Mouse (Mus musculus): Measurements from ENCODE around the gene Rgs10. TPM values are rescaled to one million over a fixed set of nuclear protein-coding genes. Genes with fewer than 3 reads are reported as not detected.

Gene Rgs10
- polyA plus RNA-seq, 1 experiment, result 9.0 TPM

DNA sequence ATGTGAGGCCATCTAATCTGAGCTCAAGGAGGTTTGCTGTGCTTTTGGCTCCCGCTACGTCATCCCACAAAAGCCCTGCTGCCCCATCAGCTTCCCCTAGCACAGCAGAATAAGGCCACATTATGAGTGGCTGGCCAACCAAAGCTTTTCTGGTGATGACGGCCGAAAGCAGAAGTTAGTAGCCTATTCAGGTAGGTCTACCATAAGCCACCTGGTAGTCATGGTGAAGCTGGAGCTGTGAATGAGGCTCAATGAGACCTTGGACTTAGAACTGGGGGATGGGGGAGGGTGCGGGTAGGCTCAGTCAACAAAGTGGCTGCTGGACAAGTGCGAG, 36.1 kb downstream of the Rgs10 start:
- Histone ChIP-seq H3K36me3 (ENCODE audit: control insufficient read depth, insufficient read depth, low read length) (no peaks in the 10 kb centered on the region), H3K27me3 (ENCODE audit: control insufficient read depth, insufficient read depth, low read length) (no peaks in the 10 kb centered on the region), H3K4me1 (ENCODE audit: control insufficient read depth, insufficient read depth, insufficient read length, low read length) (peaks cover 6% of the 10 kb centered on the region; the same call in 1 of the 2 replicates), H3K4me3 (ENCODE audit: low read depth, low read length) (no peak overlapping the region), H3K27ac (ENCODE audit: insufficient read depth, low read depth, low read length) (0 out of 2 replicates have a peak overlapping the region, but pooled peaks have one; percentile 14)
- TF ChIP-seq POLR2A (IDR thresholded peaks at IDR 0.05; ENCODE audit: low read depth, low read length) (no peak), CTCF (IDR thresholded peaks at IDR 0.05; ENCODE audit: extremely low read depth, insufficient read length, insufficient replicate concordance, low read depth, low read length) (no peak)
- 89% methylated on average over 6 of the region's 6 CpGs for WGBS

DNA sequence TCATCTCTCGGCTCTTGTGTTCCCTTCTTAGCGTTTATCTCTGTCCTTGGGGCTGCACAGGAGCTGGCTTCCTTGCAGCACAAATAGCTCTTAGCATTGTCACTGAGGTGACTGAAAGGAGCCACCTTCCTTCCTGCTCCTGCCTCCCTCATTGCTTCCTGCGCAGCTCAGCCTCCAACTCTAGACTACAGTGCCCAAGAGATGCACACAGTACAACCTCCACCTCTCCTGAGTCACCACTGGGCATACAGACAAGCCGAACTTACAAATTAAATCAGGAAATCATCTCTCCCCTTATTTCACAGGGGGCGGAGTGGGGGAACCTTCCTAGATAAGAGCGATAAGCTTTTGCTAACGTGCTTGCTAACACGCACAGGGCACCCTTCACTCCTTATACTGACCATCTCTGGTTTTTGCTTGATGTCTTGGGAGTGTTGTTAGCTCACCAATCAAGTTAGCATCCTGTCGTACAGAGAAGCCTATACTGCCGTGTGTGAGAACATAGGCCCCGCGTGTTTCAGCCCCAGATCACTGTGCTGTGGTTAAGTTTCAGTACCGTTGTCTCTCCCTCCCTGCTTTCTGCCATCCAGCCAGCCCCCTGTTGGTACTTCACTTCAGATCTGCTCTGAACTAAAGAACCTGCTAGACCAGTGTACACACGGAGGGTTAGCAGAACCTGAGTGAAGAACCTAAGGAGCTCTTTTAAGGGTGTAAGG, 36.6 kb downstream of the Rgs10 start:
- H3K27me3 ChIP-seq (ENCODE audit: control insufficient read depth, insufficient read depth, low read length), result no peaks in the 10 kb centered on the region
- TF ChIP-seq POLR2A (IDR thresholded peaks at IDR 0.05; ENCODE audit: low read depth, low read length) (no peak), CTCF (IDR thresholded peaks at IDR 0.05; ENCODE audit: extremely low read depth, insufficient read length, insufficient replicate concordance, low read depth, low read length) (no peak)
- no peak overlapping the region for H3K4me3 ChIP-seq (ENCODE audit: low read depth, low read length)
- peak overlapping the region; percentile 14; the same call in 1 of the 2 replicates for H3K27ac ChIP-seq (ENCODE audit: insufficient read depth, low read depth, low read length)
- WGBS, result 78% methylated on average over 14 of the region's 14 CpGs
- H3K36me3 ChIP-seq (ENCODE audit: control insufficient read depth, insufficient read depth, low read length), result no peaks in the 10 kb centered on the region
- H3K4me1 ChIP-seq (ENCODE audit: control insufficient read depth, insufficient read depth, insufficient read length, low read length), result peaks cover 6% of the 10 kb centered on the region; the same call in 1 of the 2 replicates

DNA sequence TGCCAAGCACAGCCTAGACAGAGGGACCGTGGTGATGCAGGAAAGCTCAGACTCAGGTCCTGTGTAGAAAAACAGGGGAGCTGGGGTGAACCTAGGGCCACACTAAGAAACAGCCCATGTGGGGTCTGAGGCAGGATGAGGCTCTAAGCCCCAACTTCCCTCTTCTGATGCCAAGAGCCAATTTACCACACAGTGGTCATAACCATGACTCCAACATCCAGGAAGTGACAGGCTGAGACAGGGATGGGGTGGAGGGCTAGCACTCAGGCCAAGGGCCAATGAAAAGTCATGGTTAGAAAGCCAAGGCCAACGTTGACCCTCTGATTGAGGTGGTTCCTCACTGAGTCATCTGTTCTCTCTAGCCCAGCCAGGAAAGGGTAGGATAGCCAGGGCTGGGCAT, 37.6 kb downstream of the Rgs10 start:
- WGBS, result 76% methylated on average over 2 of the region's 2 CpGs

DNA sequence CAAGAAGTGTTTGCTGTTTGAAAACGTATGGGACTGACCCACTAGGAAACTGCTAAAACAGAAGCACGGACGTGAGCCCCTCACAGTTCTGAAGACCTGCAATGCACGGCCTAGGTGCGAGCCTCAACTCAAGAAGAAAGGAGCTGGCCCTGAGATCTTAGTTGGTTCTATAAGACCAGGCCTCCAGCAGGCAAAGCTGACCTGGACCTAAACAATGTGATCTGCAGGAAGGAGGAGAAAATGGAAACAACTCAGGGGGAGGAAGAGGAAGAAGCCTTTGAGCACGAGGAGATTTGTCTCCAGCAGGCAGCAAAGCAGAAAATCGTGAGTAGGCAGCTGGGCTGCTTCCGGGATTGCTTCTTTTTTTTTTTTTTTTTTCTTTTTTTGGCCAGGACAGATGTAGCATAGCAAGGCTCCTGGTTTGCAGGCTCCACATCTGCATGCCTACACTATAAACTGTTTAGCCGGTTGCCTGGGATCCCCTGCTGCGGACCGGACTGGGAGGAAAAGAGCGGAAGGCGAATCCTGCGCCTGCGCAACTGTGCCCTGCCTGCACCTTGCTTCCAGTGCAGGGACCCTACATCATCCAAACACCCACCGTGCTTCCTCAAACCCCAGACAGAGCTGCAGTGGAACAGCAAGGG, 39.3 kb downstream of the Rgs10 start:
- no peak overlapping the region for H3K4me3 ChIP-seq (ENCODE audit: low read depth, low read length)
- no peaks in the 10 kb centered on the region for H3K27me3 ChIP-seq (ENCODE audit: control insufficient read depth, insufficient read depth, low read length)
- peaks cover 6% of the 10 kb centered on the region; the same call in 1 of the 2 replicates for H3K4me1 ChIP-seq (ENCODE audit: control insufficient read depth, insufficient read depth, insufficient read length, low read length)
- H3K36me3 ChIP-seq (ENCODE audit: control insufficient read depth, insufficient read depth, low read length), result no peaks in the 10 kb centered on the region
- H3K27ac ChIP-seq (ENCODE audit: insufficient read depth, low read depth, low read length), result peak overlapping the region; percentile 24; the same call in 1 of the 2 replicates
- TF ChIP-seq CTCF (IDR thresholded peaks at IDR 0.05; ENCODE audit: extremely low read depth, insufficient read length, insufficient replicate concordance, low read depth, low read length) (no peak), POLR2A (IDR thresholded peaks at IDR 0.05; ENCODE audit: low read depth, low read length) (no peak)
- 65% methylated on average over 16 of the region's 16 CpGs for WGBS

More for the DNA sequence above, 37.6 kb downstream of the Rgs10 start:
- TF ChIP-seq CTCF (IDR thresholded peaks at IDR 0.05; ENCODE audit: extremely low read depth, insufficient read length, insufficient replicate concordance, low read depth, low read length) (no peak), POLR2A (IDR thresholded peaks at IDR 0.05; ENCODE audit: low read depth, low read length) (no peak)
- H3K4me1 ChIP-seq (ENCODE audit: control insufficient read depth, insufficient read depth, insufficient read length, low read length), result peaks cover 6% of the 10 kb centered on the region; the same call in 1 of the 2 replicates
- no peaks in the 10 kb centered on the region for H3K27me3 ChIP-seq (ENCODE audit: control insufficient read depth, insufficient read depth, low read length)
- H3K4me3 ChIP-seq (ENCODE audit: low read depth, low read length), result no peak overlapping the region
- H3K27ac ChIP-seq (ENCODE audit: insufficient read depth, low read depth, low read length), result no peak overlapping the region
- no peaks in the 10 kb centered on the region for H3K36me3 ChIP-seq (ENCODE audit: control insufficient read depth, insufficient read depth, low read length)

DNA sequence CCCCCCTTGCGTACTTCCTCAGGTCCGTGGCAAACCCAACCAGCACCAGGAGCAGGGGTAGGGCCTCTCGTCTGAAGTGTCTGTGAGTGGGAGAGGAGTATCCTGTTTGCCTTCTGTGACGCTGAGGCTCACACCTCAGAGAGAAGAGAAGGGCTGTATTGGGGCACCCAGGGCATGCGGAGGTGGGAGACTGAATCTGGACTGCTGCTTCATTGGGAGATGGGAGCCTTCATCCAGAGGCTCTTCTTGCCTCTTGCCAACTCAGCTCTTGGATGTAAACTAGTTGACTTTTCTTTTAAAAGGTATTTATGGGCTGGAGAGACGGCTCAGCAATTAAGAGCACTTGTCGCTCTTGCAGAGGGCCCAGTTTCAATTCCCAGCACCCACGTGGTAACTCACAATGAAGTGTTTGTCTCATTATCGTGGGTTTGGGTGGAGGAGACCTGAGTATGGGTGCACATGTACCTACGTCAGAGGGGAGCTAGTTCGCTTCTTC, 42.3 kb downstream of the Rgs10 start:
- Histone ChIP-seq H3K4me3 (ENCODE audit: low read depth, low read length) (no peak overlapping the region), H3K27me3 (ENCODE audit: control insufficient read depth, insufficient read depth, low read length) (no peaks in the 10 kb centered on the region), H3K36me3 (ENCODE audit: control insufficient read depth, insufficient read depth, low read length) (no peaks in the 10 kb centered on the region), H3K27ac (ENCODE audit: insufficient read depth, low read depth, low read length) (no peak overlapping the region), H3K4me1 (ENCODE audit: control insufficient read depth, insufficient read depth, insufficient read length, low read length) (peaks cover 3% of the 10 kb centered on the region; the same call in 1 of the 2 replicates)
- 71% methylated on average over 11 of the region's 11 CpGs for WGBS
- TF ChIP-seq POLR2A (IDR thresholded peaks at IDR 0.05; ENCODE audit: low read depth, low read length) (no peak), CTCF (IDR thresholded peaks at IDR 0.05; ENCODE audit: extremely low read depth, insufficient read length, insufficient replicate concordance, low read depth, low read length) (no peak)

DNA sequence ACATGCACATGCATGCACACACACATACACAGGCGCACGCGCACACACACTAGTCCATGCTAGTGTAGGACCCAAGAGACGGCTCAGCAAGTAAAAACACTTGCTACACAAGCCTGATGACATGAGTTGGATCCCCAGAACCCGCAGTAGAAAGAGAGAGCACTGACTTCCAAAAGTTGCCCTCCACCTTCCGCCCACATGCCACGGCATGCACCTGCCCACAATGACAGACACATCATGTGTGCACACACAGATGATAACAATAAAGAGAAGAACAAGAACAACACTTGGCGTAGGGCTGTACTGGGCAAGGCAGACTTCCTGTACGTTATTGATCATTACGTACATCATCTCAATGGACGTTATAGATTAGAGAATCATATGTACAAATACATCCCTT, 44.4 kb downstream of the Rgs10 start:
- H3K27me3 ChIP-seq (ENCODE audit: control insufficient read depth, insufficient read depth, low read length), result no peaks in the 10 kb centered on the region
- H3K27ac ChIP-seq (ENCODE audit: insufficient read depth, low read depth, low read length), result no peak overlapping the region
- 90% methylated on average over 11 of the region's 11 CpGs for WGBS
- H3K4me3 ChIP-seq (ENCODE audit: low read depth, low read length), result no peak overlapping the region
- no peak for TF ChIP-seq CTCF (IDR thresholded peaks at IDR 0.05; ENCODE audit: extremely low read depth, insufficient read length, insufficient replicate concordance, low read depth, low read length)
- no peak for TF ChIP-seq POLR2A (IDR thresholded peaks at IDR 0.05; ENCODE audit: low read depth, low read length)
- H3K4me1 ChIP-seq (ENCODE audit: control insufficient read depth, insufficient read depth, insufficient read length, low read length), result no peaks in the 10 kb centered on the region; the same call in 1 of the 2 replicates
- no peaks in the 10 kb centered on the region for H3K36me3 ChIP-seq (ENCODE audit: control insufficient read depth, insufficient read depth, low read length)

DNA sequence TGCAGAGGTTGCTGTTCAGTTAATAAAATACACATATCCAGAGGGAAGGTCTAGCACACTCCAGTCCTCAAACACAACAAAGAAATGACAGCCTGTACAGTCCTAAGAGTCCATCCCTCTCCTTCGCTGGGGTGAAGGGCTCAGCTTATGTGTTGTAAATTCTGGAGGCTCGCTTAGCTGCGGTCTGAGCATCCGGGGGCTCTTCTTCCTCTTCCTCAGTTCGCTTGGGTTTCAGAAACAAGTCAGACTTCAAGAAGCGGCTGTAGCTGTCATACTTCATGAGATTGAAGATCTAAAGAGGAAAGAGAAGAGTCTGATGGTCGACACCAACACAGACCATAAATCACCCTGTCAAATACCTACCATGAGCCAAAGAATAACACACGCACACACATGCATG, 44.8 kb downstream of the Rgs10 start:
- no peaks in the 10 kb centered on the region for H3K27me3 ChIP-seq (ENCODE audit: control insufficient read depth, insufficient read depth, low read length)
- WGBS, result 80% methylated on average over 8 of the region's 8 CpGs
- no peaks in the 10 kb centered on the region for H3K36me3 ChIP-seq (ENCODE audit: control insufficient read depth, insufficient read depth, low read length)
- TF ChIP-seq CTCF (IDR thresholded peaks at IDR 0.05; ENCODE audit: extremely low read depth, insufficient read length, insufficient replicate concordance, low read depth, low read length) (no peak), POLR2A (IDR thresholded peaks at IDR 0.05; ENCODE audit: low read depth, low read length) (no peak)
- no peaks in the 10 kb centered on the region; the same call in 1 of the 2 replicates for H3K4me1 ChIP-seq (ENCODE audit: control insufficient read depth, insufficient read depth, insufficient read length, low read length)
- no peak overlapping the region for H3K4me3 ChIP-seq (ENCODE audit: low read depth, low read length)
- no peak overlapping the region for H3K27ac ChIP-seq (ENCODE audit: insufficient read depth, low read depth, low read length)
